Mouse (Mus musculus): ENCODE results near the gene Larp6. TPM values are rescaled to one million over a fixed set of nuclear protein-coding genes. Genes with fewer than 3 reads are reported as not detected.
A peak's percentile ranks its signal among the peaks of the same experiment; 100 is the strongest.

Gene Larp6
- total RNA-seq, 2 experiments from 2014 or later: 37.8 to 39.0 TPM

DNA sequence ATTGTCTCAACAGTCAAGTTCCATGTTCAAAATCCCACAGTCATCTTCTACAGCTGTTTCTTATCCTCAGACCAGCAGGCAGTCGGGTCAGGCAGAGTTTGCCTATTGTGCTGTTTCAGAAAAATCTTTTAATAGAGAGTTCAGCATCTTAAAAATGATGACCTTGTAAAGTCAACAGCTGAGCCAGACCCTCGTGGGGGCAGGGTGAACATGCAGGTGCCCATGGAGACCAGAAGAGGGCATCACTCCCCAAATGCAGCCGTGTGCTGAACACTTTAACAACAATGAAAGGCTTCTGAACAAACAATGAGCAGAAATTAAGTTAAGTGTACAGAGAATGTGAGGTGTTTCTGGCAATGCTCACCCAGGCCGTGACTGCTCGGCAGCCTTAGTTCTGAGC, 3.0 kb downstream of the Larp6 start:
- TF ChIP-seq CTCF (IDR thresholded peaks at IDR 0.05): peak; percentile 49
- intact Hi-C loops (cut with DNase I): loop anchor here (2.0 kb wide), 1 partner anchor 29 kb away; no protein-coding TSS in a partner anchor
- Histone ChIP-seq H3K4me3 (no peak overlapping the region), H3K27ac (peak overlapping the region; percentile 50)
- DNase-seq (ENCODE audit: extremely low spot score in 1 of 2, low spot score in 2 of 2): no peak

DNA sequence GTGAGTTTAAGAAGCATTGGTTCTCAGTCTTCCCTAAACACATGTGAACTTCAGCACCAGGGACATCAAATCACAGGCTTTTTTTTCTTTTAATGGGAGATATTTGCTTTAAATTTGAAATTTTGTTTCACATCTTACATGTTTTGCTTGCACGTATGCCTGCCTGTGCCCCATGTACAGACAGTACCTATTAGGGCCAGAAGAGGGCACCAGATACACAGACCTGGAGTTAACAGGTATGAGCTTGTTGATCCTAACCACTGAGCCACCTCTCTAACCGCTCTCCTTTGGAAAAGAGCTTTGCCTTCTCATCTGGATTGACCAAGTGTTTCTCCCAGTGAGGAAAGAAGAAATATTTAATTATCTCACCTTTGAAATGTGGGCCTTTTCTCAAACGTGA, 5.5 kb downstream of the Larp6 start:
- intact Hi-C loops (cut with DNase I): no loop called here
- Histone ChIP-seq H3K4me3 (no peak overlapping the region), H3K27ac (no peak overlapping the region)
- peak; percentile 76 for TF ChIP-seq CTCF (IDR thresholded peaks at IDR 0.05)
- DNase-seq (ENCODE audit: extremely low spot score in 1 of 2, low spot score in 2 of 2): peak in 1 of 2 experiments; percentile 39

DNA sequence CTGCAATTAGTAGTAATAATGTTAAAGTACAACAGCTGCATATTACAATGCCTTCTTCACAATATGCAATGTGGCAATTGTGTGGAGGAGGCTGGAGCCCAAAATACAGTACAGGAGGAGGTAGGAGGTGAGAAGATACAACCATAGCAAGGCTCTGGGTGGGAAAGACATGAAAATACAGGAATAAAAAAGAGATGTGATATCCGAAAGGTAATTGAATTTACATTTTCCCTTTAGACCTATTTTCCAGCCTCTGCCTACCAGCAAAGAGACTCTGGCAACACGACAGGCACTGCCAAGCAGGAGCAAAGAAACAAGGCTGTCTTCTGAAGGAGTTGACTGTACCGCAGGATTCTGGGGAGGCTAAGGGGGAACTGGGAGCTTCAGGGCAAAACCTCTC, 6.9 kb downstream of the Larp6 start:
- TF ChIP-seq CTCF (IDR thresholded peaks at IDR 0.05): no peak
- intact Hi-C loops (cut with DNase I): no loop called here
- no peak overlapping the region for H3K4me3 ChIP-seq
- no peak for DNase-seq (ENCODE audit: extremely low spot score in 1 of 2, low spot score in 2 of 2)
- H3K27ac ChIP-seq: peak overlapping the region; percentile 61; the same call in 1 of the 2 replicates

DNA sequence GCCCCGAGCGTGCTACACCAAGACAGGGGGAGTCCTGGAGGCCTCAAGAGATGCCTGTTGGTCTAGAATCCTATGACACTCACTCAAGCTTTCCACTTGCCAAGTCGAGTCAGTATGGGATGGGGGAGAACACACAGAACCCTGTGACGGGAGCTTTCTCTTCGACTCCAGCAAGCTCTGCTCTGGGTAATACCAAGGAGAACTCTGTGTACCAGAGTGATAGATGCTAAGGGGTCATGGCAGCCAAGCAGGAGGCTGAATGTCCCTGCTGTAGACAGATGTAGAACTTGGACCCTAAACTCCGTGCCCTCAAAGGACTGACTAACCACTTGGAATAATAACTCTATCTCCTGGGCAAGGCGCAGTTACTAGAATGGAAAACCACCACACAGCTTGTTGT, 12.2 kb downstream of the Larp6 start:
- TF ChIP-seq CTCF (IDR thresholded peaks at IDR 0.05): no peak
- intact Hi-C loops (cut with DNase I): no loop called here
- DNase-seq (ENCODE audit: extremely low spot score in 1 of 2, low spot score in 2 of 2): no peak
- no peak overlapping the region for H3K4me3 ChIP-seq
- H3K27ac ChIP-seq: no peak overlapping the region

DNA sequence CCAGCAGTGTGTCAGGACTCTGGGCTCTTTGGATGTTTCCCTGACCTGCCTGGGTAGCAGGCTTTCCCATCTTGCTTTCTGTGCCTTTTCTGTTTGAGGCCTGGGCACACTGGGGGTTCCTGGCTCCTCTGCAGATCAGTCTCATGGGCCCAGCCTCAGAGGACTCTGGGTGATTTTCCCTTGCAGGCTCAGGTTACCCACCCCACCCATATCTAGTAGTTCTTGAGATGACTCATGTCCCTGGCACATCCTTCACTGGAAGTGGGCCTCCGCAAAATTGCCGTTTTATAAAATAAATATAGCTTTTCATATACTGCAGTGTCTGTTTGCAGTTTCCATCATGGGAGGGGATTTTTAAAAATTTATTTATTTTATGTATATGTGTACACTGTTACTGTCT, 21.5 kb downstream of the Larp6 start:
- no peak for TF ChIP-seq CTCF (IDR thresholded peaks at IDR 0.05)
- intact Hi-C loops (cut with DNase I): no loop called here
- DNase-seq (ENCODE audit: extremely low spot score in 1 of 2, low spot score in 2 of 2): peak in 1 of 2 experiments; percentile 29
- H3K4me3 ChIP-seq: no peak overlapping the region
- H3K27ac ChIP-seq: no peak overlapping the region

DNA sequence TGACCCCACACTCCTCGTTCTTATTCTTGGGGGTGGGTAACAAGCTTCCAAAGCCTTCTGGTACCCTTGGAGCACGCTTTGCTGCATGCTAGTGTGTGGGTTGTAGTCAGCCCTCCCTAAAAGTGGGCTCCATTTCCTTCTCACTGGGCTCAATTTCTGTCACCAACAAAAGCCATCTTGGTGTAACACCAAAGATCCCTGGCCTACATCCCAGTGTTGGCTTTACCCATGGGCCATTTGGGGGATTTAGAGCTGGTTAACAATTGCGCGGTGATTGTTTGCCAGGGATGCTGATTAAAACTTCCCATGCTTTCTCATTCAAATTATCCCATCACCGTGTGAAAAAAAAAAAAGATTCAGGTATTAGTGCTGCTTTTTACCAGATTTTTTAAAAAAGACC, 26.3 kb downstream of the Larp6 start:
- intact Hi-C loops (cut with DNase I): no loop called here
- no peak for TF ChIP-seq CTCF (IDR thresholded peaks at IDR 0.05)
- no peak for DNase-seq (ENCODE audit: extremely low spot score in 1 of 2, low spot score in 2 of 2)
- H3K27ac ChIP-seq: no peak overlapping the region
- H3K4me3 ChIP-seq: no peak overlapping the region

DNA sequence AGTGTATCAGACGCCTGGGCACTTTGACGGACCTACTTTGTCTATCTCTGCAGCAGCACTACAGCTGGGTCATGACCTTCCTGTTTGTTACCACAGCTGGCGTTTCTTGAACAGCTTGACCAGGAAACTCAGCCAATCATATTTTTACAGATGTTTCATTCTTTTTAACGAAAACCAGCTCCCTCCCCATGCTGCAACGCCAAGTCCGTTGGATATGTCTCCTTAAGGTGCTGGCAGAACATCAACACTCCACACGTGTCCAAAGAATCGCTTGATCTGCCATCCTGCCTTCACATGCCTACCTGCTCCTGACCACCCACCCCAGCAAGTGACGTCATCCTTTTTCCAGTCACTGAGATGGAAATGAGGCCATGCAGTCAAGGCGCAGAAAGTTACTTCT, 28.6 kb downstream of the Larp6 start:
- Histone ChIP-seq H3K4me3 (no peak overlapping the region), H3K27ac (no peak overlapping the region)
- intact Hi-C loops (cut with DNase I): loop anchor here (5.0 kb wide), 2 partner anchors 139 to 494 kb away; no protein-coding TSS in a partner anchor
- no peak for DNase-seq (ENCODE audit: extremely low spot score in 1 of 2, low spot score in 2 of 2)
- no peak for TF ChIP-seq CTCF (IDR thresholded peaks at IDR 0.05)

DNA sequence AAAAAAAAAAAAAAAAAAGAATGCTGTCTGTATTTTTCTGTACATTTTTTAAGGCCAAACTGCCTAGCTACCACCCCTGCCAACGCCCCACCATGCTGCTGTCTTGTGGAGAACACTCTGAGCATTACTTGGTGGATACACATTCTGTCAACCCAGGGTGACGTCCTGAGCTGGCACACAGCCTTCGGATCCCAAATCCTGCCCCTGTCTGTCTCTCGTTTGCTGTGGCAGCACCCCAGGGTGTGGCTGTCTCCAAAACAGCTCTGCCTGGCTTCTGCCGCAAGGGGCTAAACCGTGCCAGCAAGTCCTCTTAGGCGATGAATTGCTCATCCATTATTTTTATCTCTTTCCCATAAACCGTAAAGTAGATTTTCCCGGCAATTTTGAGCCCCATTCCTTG, 29.7 kb downstream of the Larp6 start:
- TF ChIP-seq CTCF (IDR thresholded peaks at IDR 0.05): peak; percentile 16
- DNase-seq (ENCODE audit: extremely low spot score in 1 of 2, low spot score in 2 of 2): peak; percentile 15 to 28
- intact Hi-C loops (cut with DNase I): loop anchor here (5.0 kb wide), 2 partner anchors 140 to 495 kb away; no protein-coding TSS in a partner anchor
- Histone ChIP-seq H3K4me3 (no peak overlapping the region; the same call in 1 of the 2 replicates), H3K27ac (peak overlapping the region; percentile 9; the same call in 1 of the 2 replicates)

DNA sequence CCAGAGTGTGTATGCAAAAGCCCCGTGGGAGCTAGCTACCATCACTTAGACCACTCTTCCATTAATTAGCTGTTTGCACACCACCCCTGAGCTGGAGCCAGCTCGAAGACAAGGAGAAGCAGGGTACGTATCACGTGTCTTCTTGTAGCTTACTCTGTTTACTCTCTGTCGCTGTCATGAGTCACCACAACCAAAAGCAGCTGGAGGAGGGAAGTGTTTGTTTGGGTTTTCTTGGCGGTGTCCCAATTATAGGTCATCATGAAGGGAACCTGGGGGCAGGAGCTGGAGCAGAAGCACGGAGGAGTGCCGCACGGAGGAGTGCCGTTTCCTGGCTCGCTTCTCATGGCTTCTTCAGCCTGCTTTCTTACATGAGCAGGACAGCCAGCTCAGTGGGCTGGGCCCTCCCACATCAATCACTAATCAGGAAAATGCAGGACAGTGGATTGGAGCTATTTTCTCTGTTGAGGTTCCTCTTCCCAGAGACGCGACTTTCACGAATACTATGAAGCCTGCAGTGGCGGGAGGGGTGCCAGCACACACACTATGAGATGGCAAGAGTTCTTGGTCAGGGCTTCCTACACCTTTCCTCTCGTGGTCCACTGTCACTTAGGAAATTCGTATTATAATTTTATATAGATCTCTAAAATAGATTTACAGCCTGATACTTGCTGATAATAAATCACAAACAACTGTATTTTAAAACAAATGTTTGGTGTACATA, 30.6 kb downstream of the Larp6 start:
- peak; percentile 37 to 41 for DNase-seq (ENCODE audit: extremely low spot score in 1 of 2, low spot score in 2 of 2)
- no peak for TF ChIP-seq CTCF (IDR thresholded peaks at IDR 0.05)
- intact Hi-C loops (cut with DNase I): loop anchor here (5.0 kb wide), 2 partner anchors 141 to 496 kb away; no protein-coding TSS in a partner anchor
- Histone ChIP-seq H3K27ac (peak overlapping the region; percentile 9; the same call in 1 of the 2 replicates), H3K4me3 (peak overlapping the region; percentile 2; the same call in 1 of the 2 replicates)

DNA sequence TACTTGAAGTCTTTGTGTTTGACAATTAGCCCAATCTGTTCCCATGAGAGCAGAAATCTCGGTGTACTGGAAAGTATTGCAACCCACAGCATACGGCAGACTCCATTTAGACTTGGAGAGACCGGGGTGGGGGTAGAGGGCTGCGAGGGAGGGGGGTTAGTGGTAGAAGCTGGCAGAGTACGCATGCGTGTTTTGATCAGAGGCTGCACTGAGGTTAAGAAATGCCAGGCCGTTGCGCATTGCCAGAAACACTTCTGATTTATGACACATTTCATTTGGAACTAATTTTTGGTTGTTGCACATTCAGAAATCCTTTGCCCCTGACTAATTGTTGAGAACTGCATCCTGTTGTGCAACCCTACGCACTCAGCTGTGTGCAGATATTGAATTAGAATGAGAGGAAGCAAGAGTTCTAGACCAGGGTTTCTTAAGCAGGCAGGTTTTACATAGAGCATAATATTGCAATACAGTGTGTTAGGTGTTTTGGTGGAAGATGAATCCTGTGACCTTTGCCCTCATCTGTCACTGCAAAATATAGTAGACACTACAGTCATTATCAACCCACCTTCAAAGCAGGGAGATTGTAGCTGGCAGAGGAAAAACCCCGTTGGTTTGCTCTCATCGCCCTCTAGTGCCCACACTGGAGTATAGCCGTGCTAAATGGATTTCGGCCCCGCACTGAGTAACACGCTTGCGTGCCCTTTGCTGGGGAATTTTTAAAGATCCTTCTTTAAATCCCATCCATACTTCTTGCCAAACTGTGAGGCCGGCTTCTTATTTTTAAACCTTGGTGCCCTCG, 31.6 kb downstream of the Larp6 start:
- TF ChIP-seq CTCF (IDR thresholded peaks at IDR 0.05): peak; percentile 91
- DNase-seq (ENCODE audit: extremely low spot score in 1 of 2, low spot score in 2 of 2): peak; percentile 57 to 71
- intact Hi-C loops (cut with DNase I): loop anchor here (2.0 to 5.0 kb wide), 3 partner anchors 30 to 497 kb away; no protein-coding TSS in a partner anchor
- Histone ChIP-seq H3K4me3 (no peak overlapping the region), H3K27ac (no peak overlapping the region)

DNA sequence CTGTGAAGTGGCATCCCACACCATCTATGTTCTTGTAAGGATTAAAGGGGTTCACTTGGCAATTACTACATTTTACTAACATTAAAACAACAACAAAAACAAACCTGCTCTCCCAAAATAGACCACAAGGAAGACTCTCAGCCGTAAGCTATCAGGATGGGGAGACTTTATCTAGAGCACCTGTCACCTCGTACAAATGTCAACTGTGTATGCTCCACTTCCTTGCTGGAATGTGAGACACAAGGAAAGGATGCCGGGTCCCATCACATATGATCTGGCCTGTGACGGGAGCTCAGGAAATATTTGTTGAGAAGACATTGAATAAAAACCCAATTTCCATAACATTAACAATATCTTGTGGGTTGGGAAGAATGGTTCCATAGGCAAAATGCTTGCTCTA, 32.2 kb downstream of the Larp6 start:
- intact Hi-C loops (cut with DNase I): loop anchor here (2.0 to 5.0 kb wide), 3 partner anchors 30 to 498 kb away; no protein-coding TSS in a partner anchor
- TF ChIP-seq CTCF (IDR thresholded peaks at IDR 0.05): no peak
- H3K27ac ChIP-seq: no peak overlapping the region
- DNase-seq (ENCODE audit: extremely low spot score in 1 of 2, low spot score in 2 of 2): no peak
- H3K4me3 ChIP-seq: no peak overlapping the region

DNA sequence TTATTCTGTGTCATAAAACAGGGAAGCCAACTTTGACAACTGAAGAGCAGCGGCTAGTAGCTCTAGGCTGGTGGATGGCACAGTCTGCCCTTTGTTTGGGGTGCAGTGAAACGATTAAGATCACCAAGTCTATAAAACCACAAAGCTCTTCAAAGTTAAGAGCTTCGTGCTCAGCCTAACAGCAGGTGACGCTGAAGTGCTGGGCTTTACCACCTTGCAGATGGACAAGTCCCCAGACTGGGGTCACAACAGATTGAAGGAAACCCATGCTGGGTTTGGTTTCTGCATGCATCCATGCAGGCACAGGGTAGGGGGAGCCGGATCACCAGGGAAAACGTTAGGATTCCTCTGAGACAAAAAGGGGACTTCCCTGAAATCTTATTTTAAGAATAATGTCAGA, 33.8 kb downstream of the Larp6 start:
- no peak for TF ChIP-seq CTCF (IDR thresholded peaks at IDR 0.05)
- intact Hi-C loops (cut with DNase I): no loop called here
- DNase-seq (ENCODE audit: extremely low spot score in 1 of 2, low spot score in 2 of 2): no peak
- H3K4me3 ChIP-seq: no peak overlapping the region
- no peak overlapping the region for H3K27ac ChIP-seq
